Mouse (Mus musculus): ENCODE results near the gene Ece1. TPM values are rescaled to one million over a fixed set of nuclear protein-coding genes. Genes with fewer than 3 reads are reported as not detected.

Gene Ece1
- total RNA-seq, 1 experiment = 99.2 TPM

DNA sequence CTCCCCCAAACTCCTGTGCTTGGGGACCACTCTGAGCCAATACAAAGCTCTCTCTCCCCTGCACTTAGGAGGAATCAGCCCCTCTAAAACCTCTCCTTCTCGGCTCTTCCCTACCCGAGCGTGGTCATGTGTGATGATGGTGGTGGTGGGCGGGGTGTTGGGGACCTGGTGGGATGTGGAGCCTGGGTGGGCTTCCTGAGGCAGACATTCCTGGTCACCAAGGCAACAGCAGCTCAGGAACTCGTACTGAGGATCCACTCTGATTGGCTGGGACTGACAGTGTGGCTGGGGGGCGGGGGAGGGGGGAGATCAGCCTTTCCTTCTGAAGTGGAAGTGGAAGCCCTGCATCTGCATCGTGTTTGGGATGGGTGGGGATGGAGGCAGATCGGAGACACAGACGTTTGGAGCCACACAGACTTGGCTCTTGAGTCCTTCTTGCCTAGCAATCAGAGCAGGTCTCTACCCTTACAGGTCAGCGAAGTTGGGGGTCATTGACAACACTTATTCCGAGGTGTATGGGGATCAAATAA, 30.7 kb downstream of the Ece1 start:
- no peaks in the 10 kb centered on the region for H3K9me3 ChIP-seq (ENCODE audit: control insufficient read depth, insufficient read depth, low read depth, low read length)
- TF ChIP-seq MAFK (IDR thresholded peaks at IDR 0.05; ENCODE audit: insufficient read depth, low read depth, low read length) (no peak), ZNF384 (IDR thresholded peaks at IDR 0.05; ENCODE audit: low read depth, low read length) (no peak), CHD2 (IDR thresholded peaks at IDR 0.05; ENCODE audit: low read depth, low read length) (no peak), HCFC1 (IDR thresholded peaks at IDR 0.05; ENCODE audit: borderline replicate concordance, insufficient read depth, low read length) (no peak), ZC3H11A (IDR thresholded peaks at IDR 0.05; ENCODE audit: borderline replicate concordance, low read depth, low read length) (no peak)
- DNase-seq (ENCODE audit: low read depth, low spot score) = no peak
- H3K4me3 ChIP-seq (ENCODE audit: insufficient read depth in 1 of 2, low read depth in 1 of 2, low read length in 2 of 2, poor library complexity in 1 of 2, severe bottlenecking in 1 of 2) = no peak overlapping the region
- H3K4me1 ChIP-seq (ENCODE audit: control insufficient read depth in 2 of 2, insufficient read depth in 2 of 2, low read length in 2 of 2, poor library complexity in 1 of 2) = peaks cover 8 to 25% of the 10 kb centered on the region in 2 experiments; a peak in 3 of 4 replicates
- no peaks in the 10 kb centered on the region for H3K36me3 ChIP-seq (ENCODE audit: control insufficient read depth, insufficient read depth, low read length, poor library complexity, severe bottlenecking)
- H3K9ac ChIP-seq (ENCODE audit: insufficient read depth, low read depth, low read length, poor library complexity, severe bottlenecking) = no peak overlapping the region
- no peak overlapping the region for H3K27ac ChIP-seq (ENCODE audit: insufficient read depth, low read depth, low read length, poor library complexity, severe bottlenecking)
- in situ Hi-C loops (cut with MboI; ENCODE audit: low sequenced_read_pairs in 2 of 2, unreplicated experiment in 2 of 2) = no loop called here

- Histone ChIP-seq H3K27ac (ENCODE audit: insufficient read depth, low read depth, low read length, poor library complexity, severe bottlenecking) (no peak overlapping the region), H3K4me3 (ENCODE audit: insufficient read depth in 1 of 2, low read depth in 1 of 2, low read length in 2 of 2, poor library complexity in 1 of 2, severe bottlenecking in 1 of 2) (no peak overlapping the region), H3K9ac (ENCODE audit: insufficient read depth, low read depth, low read length, poor library complexity, severe bottlenecking) (no peak overlapping the region), H3K9me3 (ENCODE audit: control insufficient read depth, insufficient read depth, low read depth, low read length) (no peaks in the 10 kb centered on the region), H3K4me1 (ENCODE audit: control insufficient read depth in 2 of 2, insufficient read depth in 2 of 2, low read length in 2 of 2, poor library complexity in 1 of 2) (peaks cover 7 to 32% of the 10 kb centered on the region in 2 experiments; a peak in 3 of 4 replicates), H3K36me3 (ENCODE audit: control insufficient read depth, insufficient read depth, low read length, poor library complexity, severe bottlenecking) (no peaks in the 10 kb centered on the region)
- TF ChIP-seq CHD2 (IDR thresholded peaks at IDR 0.05; ENCODE audit: low read depth, low read length) (no peak), ZNF384 (IDR thresholded peaks at IDR 0.05; ENCODE audit: low read depth, low read length) (no peak), MAFK (IDR thresholded peaks at IDR 0.05; ENCODE audit: insufficient read depth, low read depth, low read length) (no peak), ZC3H11A (IDR thresholded peaks at IDR 0.05; ENCODE audit: borderline replicate concordance, low read depth, low read length) (no peak), HCFC1 (IDR thresholded peaks at IDR 0.05; ENCODE audit: borderline replicate concordance, insufficient read depth, low read length) (no peak)
- DNase-seq (ENCODE audit: low read depth, low spot score) = no peak
- in situ Hi-C loops (cut with MboI; ENCODE audit: low sequenced_read_pairs in 2 of 2, unreplicated experiment in 2 of 2) = no loop called here
Observed at GRCm38 (mm10) chr4:137896612-137897297, 34.7 kb downstream of the Ece1 start.

DNA sequence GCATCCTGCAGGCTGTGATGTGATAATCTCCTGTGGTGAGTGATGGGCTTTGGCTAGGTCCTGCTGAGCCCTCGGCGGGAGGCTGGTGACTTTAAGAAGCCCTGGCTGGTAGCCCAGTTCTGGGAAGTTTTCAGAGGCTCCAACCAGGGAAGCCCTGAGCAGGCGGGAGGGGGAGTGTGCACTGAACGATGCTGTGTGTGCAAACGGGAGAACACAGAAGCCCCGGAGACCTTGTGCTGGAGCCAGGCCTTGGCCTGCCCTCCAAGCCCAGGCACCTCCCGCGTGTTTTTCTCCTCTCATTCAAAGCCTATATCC, 35.2 kb downstream of the Ece1 start:
- TF ChIP-seq ZC3H11A (IDR thresholded peaks at IDR 0.05; ENCODE audit: borderline replicate concordance, low read depth, low read length) (no peak), MAFK (IDR thresholded peaks at IDR 0.05; ENCODE audit: insufficient read depth, low read depth, low read length) (no peak), HCFC1 (IDR thresholded peaks at IDR 0.05; ENCODE audit: borderline replicate concordance, insufficient read depth, low read length) (no peak), ZNF384 (IDR thresholded peaks at IDR 0.05; ENCODE audit: low read depth, low read length) (no peak), CHD2 (IDR thresholded peaks at IDR 0.05; ENCODE audit: low read depth, low read length) (no peak)
- in situ Hi-C loops (cut with MboI; ENCODE audit: low sequenced_read_pairs in 2 of 2, unreplicated experiment in 2 of 2) = no loop called here
- Histone ChIP-seq H3K4me3 (ENCODE audit: insufficient read depth in 1 of 2, low read depth in 1 of 2, low read length in 2 of 2, poor library complexity in 1 of 2, severe bottlenecking in 1 of 2) (no peak overlapping the region), H3K9me3 (ENCODE audit: control insufficient read depth, insufficient read depth, low read depth, low read length) (no peaks in the 10 kb centered on the region), H3K36me3 (ENCODE audit: control insufficient read depth, insufficient read depth, low read length, poor library complexity, severe bottlenecking) (no peaks in the 10 kb centered on the region), H3K4me1 (ENCODE audit: control insufficient read depth in 2 of 2, insufficient read depth in 2 of 2, low read length in 2 of 2, poor library complexity in 1 of 2) (peaks cover 3 to 32% of the 10 kb centered on the region in 2 experiments; a peak in 2 of 4 replicates), H3K9ac (ENCODE audit: insufficient read depth, low read depth, low read length, poor library complexity, severe bottlenecking) (no peak overlapping the region), H3K27ac (ENCODE audit: insufficient read depth, low read depth, low read length, poor library complexity, severe bottlenecking) (no peak overlapping the region)
- no peak for DNase-seq (ENCODE audit: low read depth, low spot score)

DNA sequence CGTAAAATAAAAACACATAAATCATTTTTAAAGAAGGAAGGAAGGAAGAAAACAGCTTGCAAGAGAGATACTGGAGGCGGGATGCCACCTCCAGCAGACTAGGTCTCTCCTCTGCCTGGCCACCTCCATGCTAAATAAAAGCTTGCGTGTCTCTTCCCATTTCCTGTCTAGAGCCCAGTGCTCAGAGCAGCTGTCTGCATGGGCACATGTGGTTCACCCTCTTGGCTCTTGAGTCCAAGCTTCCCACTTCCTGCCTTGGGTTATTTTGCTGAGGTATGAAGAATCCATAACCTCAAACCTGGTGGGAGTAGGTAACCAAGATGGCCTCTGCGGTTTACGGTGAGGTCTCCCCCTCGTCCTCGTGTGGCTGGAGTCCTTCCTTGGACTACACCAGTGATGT, 36.5 kb downstream of the Ece1 start:
- H3K27ac ChIP-seq (ENCODE audit: insufficient read depth, low read depth, low read length, poor library complexity, severe bottlenecking) = no peak overlapping the region
- H3K36me3 ChIP-seq (ENCODE audit: control insufficient read depth, insufficient read depth, low read length, poor library complexity, severe bottlenecking) = no peaks in the 10 kb centered on the region
- no peak for DNase-seq (ENCODE audit: low read depth, low spot score)
- TF ChIP-seq HCFC1 (IDR thresholded peaks at IDR 0.05; ENCODE audit: borderline replicate concordance, insufficient read depth, low read length) (no peak), MAFK (IDR thresholded peaks at IDR 0.05; ENCODE audit: insufficient read depth, low read depth, low read length) (no peak), ZC3H11A (IDR thresholded peaks at IDR 0.05; ENCODE audit: borderline replicate concordance, low read depth, low read length) (no peak), ZNF384 (IDR thresholded peaks at IDR 0.05; ENCODE audit: low read depth, low read length) (no peak), CHD2 (IDR thresholded peaks at IDR 0.05; ENCODE audit: low read depth, low read length) (no peak)
- no peak overlapping the region for H3K4me3 ChIP-seq (ENCODE audit: insufficient read depth in 1 of 2, low read depth in 1 of 2, low read length in 2 of 2, poor library complexity in 1 of 2, severe bottlenecking in 1 of 2)
- in situ Hi-C loops (cut with MboI; ENCODE audit: low sequenced_read_pairs in 2 of 2, unreplicated experiment in 2 of 2) = no loop called here
- no peaks in the 10 kb centered on the region for H3K9me3 ChIP-seq (ENCODE audit: control insufficient read depth, insufficient read depth, low read depth, low read length)
- H3K9ac ChIP-seq (ENCODE audit: insufficient read depth, low read depth, low read length, poor library complexity, severe bottlenecking) = no peak overlapping the region
- H3K4me1 ChIP-seq (ENCODE audit: control insufficient read depth in 2 of 2, insufficient read depth in 2 of 2, low read length in 2 of 2, poor library complexity in 1 of 2) = peaks cover 5 to 30% of the 10 kb centered on the region in 2 experiments; a peak in 3 of 4 replicates
